In genomic region chr6:80286968-80287367, GRCm38 (mm10) we compare ENCODE assay signal across 22 mouse cellular contexts.
DNase-seq lines count a peak whose midpoint lies in the region; ATAC-seq and TF ChIP-seq lines count a peak whose summit lies in the region.
"Had no signal": no experiment of that assay in that cellular context is flagged by ENCODE, and none has a peak within 500 bp of the region (broad histone marks: within the 10 kb centered on the region; RNA-seq: fewer than 3 reads in every experiment).

No protein-coding gene starts in this region.

- no peak for DNase-seq in frontal cortex, postnatal 25 days (ENCODE audit: low spot score in 2 of 2)
- no peak for DNase-seq in midbrain, postnatal 0 days (ENCODE audit: low spot score)
- DNase-seq in testis, postnatal 14 days (ENCODE audit: low spot score), result no peak
- DNase-seq: adrenal gland, postnatal 25 days; cerebellum, adult 2 months; heart, adult 11 months; kidney, adult 8-10 months; kidney, postnatal 25 days; layer of hippocampus, adult 9-11 months; lung, adult 2 months; lung, postnatal 4 days; right cerebral cortex, postnatal 4 days had no signal

- TF ChIP-seq CTCF in midbrain, postnatal 0 days (IDR thresholded peaks at IDR 0.05), result 0 out of 2 replicates have a peak, but pooled peaks have one; percentile 10
- peak; percentile 25 for TF ChIP-seq CTCF in cortical plate, adult 2 months (IDR thresholded peaks at IDR 0.05; ENCODE audit: extremely low read depth, insufficient read depth, low read length)

- no peak overlapping the region for H3K9ac ChIP-seq in midbrain, postnatal 0 days (replicated peaks; ENCODE audit: low read length, poor library complexity, severe bottlenecking)
- no peak overlapping the region for H3K9ac ChIP-seq in midbrain, embryonic 16.5 days (ENCODE audit: low read depth, low read length)
- H3K9ac ChIP-seq in hindbrain, embryonic 13.5 days, result no peak overlapping the region
- H3K9ac ChIP-seq: heart, embryonic 13.5 days; neural tube, embryonic 12.5 days had no signal

- no peaks in the 10 kb centered on the region for H3K36me3 ChIP-seq in midbrain, postnatal 0 days (ENCODE audit: insufficient read depth, low read length)
- H3K36me3 ChIP-seq in midbrain, embryonic 16.5 days (ENCODE audit: control insufficient read depth, insufficient read depth, low read length), result no peaks in the 10 kb centered on the region
- no peaks in the 10 kb centered on the region for H3K36me3 ChIP-seq in hindbrain, embryonic 13.5 days
- H3K36me3 ChIP-seq: heart, embryonic 13.5 days; neural tube, embryonic 12.5 days had no signal

- no peaks in the 10 kb centered on the region for H3K27me3 ChIP-seq in midbrain, postnatal 0 days (ENCODE audit: insufficient read depth, low read length)
- no peaks in the 10 kb centered on the region for H3K27me3 ChIP-seq in midbrain, embryonic 16.5 days (ENCODE audit: control insufficient read depth, insufficient read depth, low read depth, low read length)
- H3K27me3 ChIP-seq in hindbrain, embryonic 13.5 days, result no peaks in the 10 kb centered on the region
- H3K27me3 ChIP-seq: heart, embryonic 13.5 days; neural tube, embryonic 12.5 days had no signal

- no peaks in the 10 kb centered on the region for H3K4me1 ChIP-seq in midbrain, postnatal 0 days (ENCODE audit: insufficient read depth, low read length)
- H3K4me1 ChIP-seq in midbrain, embryonic 16.5 days (ENCODE audit: control insufficient read depth, insufficient read depth, low read length), result no peaks in the 10 kb centered on the region
- no peaks in the 10 kb centered on the region for H3K4me1 ChIP-seq in cortical plate, adult 2 months (ENCODE audit: control insufficient read depth, insufficient read depth, low read length)
- no peaks in the 10 kb centered on the region for H3K4me1 ChIP-seq in hindbrain, embryonic 13.5 days (replicated peaks)
- H3K4me1 ChIP-seq: heart, embryonic 13.5 days; neural tube, embryonic 12.5 days had no signal

- WGBS in midbrain, postnatal 0 days, result 100% methylated on average over 1 of the region's 1 CpGs
- 98% methylated on average over 1 of the region's 1 CpGs for WGBS in midbrain, embryonic 16.5 days
- WGBS in hindbrain, embryonic 13.5 days, result 95% methylated on average over 1 of the region's 1 CpGs

- no peak overlapping the region for H3K4me3 ChIP-seq in midbrain, postnatal 0 days (ENCODE audit: low read depth, low read length)
- H3K4me3 ChIP-seq in midbrain, embryonic 16.5 days (ENCODE audit: low read depth, low read length), result no peak overlapping the region
- no peak overlapping the region for H3K4me3 ChIP-seq in cortical plate, adult 2 months (ENCODE audit: insufficient read depth, low read length)
- no peak overlapping the region for H3K4me3 ChIP-seq in hindbrain, embryonic 13.5 days
- H3K4me3 ChIP-seq: heart, embryonic 13.5 days; neural tube, embryonic 12.5 days had no signal

- peak; percentile 62; the same call in 1 of the 2 replicates for ATAC-seq in frontal cortex, adult (ENCODE audit: low TSS enrichment)
- no peak for ATAC-seq in midbrain, postnatal 0 days (ENCODE audit: low FRiP score)
- ATAC-seq in midbrain, embryonic 16.5 days, result no peak
- ATAC-seq in hindbrain, embryonic 13.5 days (ENCODE audit: low FRiP score), result no peak
- ATAC-seq: activated CD4-positive, CD25-positive, alpha-beta regulatory T cell, adult 4 months; hindbrain, embryonic 16.5 days had no signal

- H3K4me2 ChIP-seq in midbrain, postnatal 0 days (ENCODE audit: low read depth, low read length, poor library complexity, severe bottlenecking), result no peak overlapping the region
- H3K4me2 ChIP-seq in midbrain, embryonic 16.5 days (ENCODE audit: low read length), result no peak overlapping the region
- H3K4me2 ChIP-seq in hindbrain, embryonic 13.5 days, result no peak overlapping the region
- H3K4me2 ChIP-seq: heart, embryonic 13.5 days; liver, embryonic 11.5 days; midbrain, embryonic 11.5 days; neural tube, embryonic 12.5 days had no signal

- no peak for TF ChIP-seq POLR2A in cortical plate, adult 2 months (IDR thresholded peaks at IDR 0.05; ENCODE audit: extremely low read depth, insufficient read depth, low read length)

- no peak overlapping the region for H3K27ac ChIP-seq in midbrain, postnatal 0 days (ENCODE audit: low read depth, low read length)
- H3K27ac ChIP-seq in midbrain, embryonic 16.5 days (ENCODE audit: low read length), result no peak overlapping the region
- H3K27ac ChIP-seq in cortical plate, adult 2 months (ENCODE audit: insufficient read depth, low read length), result no peak overlapping the region
- no peak overlapping the region for H3K27ac ChIP-seq in hindbrain, embryonic 13.5 days
- H3K27ac ChIP-seq: heart, embryonic 13.5 days; neural tube, embryonic 12.5 days had no signal

- H3K9me3 ChIP-seq in midbrain, postnatal 0 days (ENCODE audit: low read length), result no peaks in the 10 kb centered on the region
- no peaks in the 10 kb centered on the region for H3K9me3 ChIP-seq in midbrain, embryonic 16.5 days (replicated peaks; ENCODE audit: control insufficient read depth, low read length, poor library complexity, severe bottlenecking)
- no peaks in the 10 kb centered on the region for H3K9me3 ChIP-seq in hindbrain, embryonic 13.5 days
- H3K9me3 ChIP-seq: heart, embryonic 13.5 days; neural tube, embryonic 12.5 days had no signal
